Mouse (Mus musculus) liver, postnatal 0 days (tissue): ENCODE measurements around the gene Fam13a.

Experiments used
- CTCF ChIP-seq: sonication (generic); IDR thresholded peaks from 2 replicates; pipeline ENCODE4 v1.5.1; 2016; ENCODE audit warnings: antibody characterized with exemption, low read depth
- EP300 ChIP-seq: IDR thresholded peaks from 2 replicates; pipeline ENCODE4 v1.6.1; 2016; ENCODE audit warnings: antibody characterized with exemption, low read depth, mild to moderate bottlenecking

GRCm38 (mm10) chr6:59010792-59011191, 13.6 kb downstream of the Fam13a start:
- TF ChIP-seq CTCF (no peak), EP300 (no peak)
